Mouse (Mus musculus) small intestine, adult 2 months (tissue): ENCODE results near the gene Krt5.

ENCODE experiments used
- CTCF ChIP-seq: fragments of 200-500 bp; IDR thresholded peaks from 2 replicates; pipeline ENCODE4 v1.5.1; 2012; ENCODE audit warnings: low read depth, mild to moderate bottlenecking, control low read depth, inconsistent platforms, low read length, moderate library complexity, mixed read lengths; ENCODE audit not compliant: insufficient replicate concordance, insufficient read length; ENCODE audit errors: extremely low read depth
- POLR2A ChIP-seq: fragments of 200-500 bp; IDR thresholded peaks from 2 replicates; pipeline ENCODE4 v1.6.1; 2012; ENCODE audit warnings: low read depth, mild to moderate bottlenecking, control low read depth, inconsistent platforms, low read length, moderate library complexity

DNA sequence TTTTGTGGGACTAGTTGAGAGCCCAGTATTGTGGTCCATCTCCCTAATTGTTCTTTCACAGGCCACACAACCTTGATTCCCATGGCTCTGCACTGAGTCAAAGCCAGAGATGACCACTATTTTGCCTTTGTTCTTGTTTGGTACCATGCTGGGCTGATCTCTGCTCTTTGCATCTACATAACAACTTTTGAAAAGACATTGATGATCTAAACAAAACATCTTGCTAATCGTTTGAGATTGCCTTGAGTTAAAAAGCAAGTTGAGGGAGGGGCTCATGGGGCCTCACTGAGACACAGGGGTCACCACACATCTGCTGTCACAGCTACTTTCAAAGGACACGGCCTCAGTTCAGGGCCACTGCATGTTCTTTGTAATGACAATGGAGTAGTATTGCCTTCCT is 10.3 kb downstream of the Krt5 start:
- TF ChIP-seq CTCF, result no peak
- no peak for TF ChIP-seq POLR2A
